Mouse (Mus musculus): ENCODE measurements around the gene Wdr31. TPM values are rescaled to one million over a fixed set of nuclear protein-coding genes. Genes with fewer than 3 reads are reported as not detected.

Wdr31 gene
- polyA plus RNA-seq, 1 experiment from 2014 or later: 7.3 TPM

Other genes with a start within 250 kb of the Wdr31 start
- 4.8 and 5.3 TPM in 2 replicates for gene Zfp37, start 239.8 kb downstream of the Wdr31 start, polyA plus RNA-seq (2015; fragmentation: Nextera tagmentation; extraction: Ambion mirVana)
- gene Slc31a2, start 208.3 kb downstream of the Wdr31 start, polyA plus RNA-seq (2015; fragmentation: Nextera tagmentation; extraction: Ambion mirVana): 20.4 and 21.2 TPM in 2 replicates
- gene Fkbp15, start 110.3 kb downstream of the Wdr31 start, polyA plus RNA-seq (2015; fragmentation: Nextera tagmentation; extraction: Ambion mirVana): 24.3 and 27.9 TPM in 2 replicates
- 127 and 149 TPM in 2 replicates for gene Slc31a1, start 110.2 kb downstream of the Wdr31 start, polyA plus RNA-seq (2015; fragmentation: Nextera tagmentation; extraction: Ambion mirVana)
- 106 and 122 TPM in 2 replicates for gene Cdc26, start 62.3 kb downstream of the Wdr31 start, polyA plus RNA-seq (2015; fragmentation: Nextera tagmentation; extraction: Ambion mirVana)
- 14.3 and 15.9 TPM in 2 replicates for gene Prpf4, start 62.1 kb downstream of the Wdr31 start, polyA plus RNA-seq (2015; fragmentation: Nextera tagmentation; extraction: Ambion mirVana)
- gene Rnf183, start 35.6 kb downstream of the Wdr31 start, polyA plus RNA-seq (2015; fragmentation: Nextera tagmentation; extraction: Ambion mirVana): not detected in 2 replicates
- gene Bspry, start 9.2 kb upstream of the Wdr31 start, polyA plus RNA-seq (2015; fragmentation: Nextera tagmentation; extraction: Ambion mirVana): 29.9 and 31.6 TPM in 2 replicates
- 115 and 118 TPM in 2 replicates for gene Hdhd3, start 32.6 kb upstream of the Wdr31 start, polyA plus RNA-seq (2015; fragmentation: Nextera tagmentation; extraction: Ambion mirVana)
- gene Alad, start 49.0 kb upstream of the Wdr31 start, polyA plus RNA-seq (2015; fragmentation: Nextera tagmentation; extraction: Ambion mirVana): 189 and 191 TPM in 2 replicates
- 57.5 and 67.5 TPM in 2 replicates for gene Pole3, start 54.2 kb upstream of the Wdr31 start, polyA plus RNA-seq (2015; fragmentation: Nextera tagmentation; extraction: Ambion mirVana)
- 0.15 and 0.33 TPM in 2 replicates for gene 4933430I17Rik, start 54.5 kb upstream of the Wdr31 start, polyA plus RNA-seq (2015; fragmentation: Nextera tagmentation; extraction: Ambion mirVana)
- 46.0 and 47.6 TPM in 2 replicates for gene Rgs3, start 89.0 kb upstream of the Wdr31 start, polyA plus RNA-seq (2015; fragmentation: Nextera tagmentation; extraction: Ambion mirVana)

All from intestine, embryonic 16.5 days (tissue).